Mouse (Mus musculus): ENCODE measurements at regions not wholly inside any gene's neighbourhood (a gene's known extent, or its start where the extent isn't known, plus 50 kb on each side); places are given as distances from the start of the nearest gene placed in this dataset.

DNA sequence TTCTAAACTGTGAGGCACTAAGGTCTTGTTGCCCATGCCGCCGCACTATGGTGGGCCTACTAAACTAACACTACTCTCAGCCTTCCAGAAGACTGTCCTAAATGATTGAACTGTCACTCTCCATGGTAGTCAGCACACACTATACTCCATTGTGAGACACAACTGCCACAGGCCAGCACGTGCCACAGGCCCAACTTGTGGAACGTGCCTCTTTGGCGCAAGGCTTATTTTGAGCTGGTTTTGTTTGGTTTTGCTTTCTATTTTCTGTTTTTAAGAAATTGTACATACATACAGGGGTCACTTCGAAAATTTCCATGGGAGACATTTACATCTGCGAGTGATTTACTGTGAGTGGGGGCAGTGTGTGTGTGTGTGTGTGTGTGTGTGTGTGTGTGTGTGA lies 126.8 kb upstream of the 3110018I06Rik start:
- 71% methylated on average over 7 of the region's 7 CpGs for WGBS (ENCODE audit: insufficient replicate concordance)
- Histone ChIP-seq H3K4me2 (ENCODE audit: low read depth, low read length) (no peak overlapping the region), H3K4me1 (ENCODE audit: control insufficient read depth, low read depth, low read length) (no peaks in the 10 kb centered on the region), H3K27me3 (ENCODE audit: control insufficient read depth, insufficient read depth, low read depth, low read length) (no peaks in the 10 kb centered on the region), H3K36me3 (ENCODE audit: control insufficient read depth, insufficient read depth) (no peaks in the 10 kb centered on the region), H3K9me3 (replicated peaks; ENCODE audit: control insufficient read depth, low read length) (no peaks in the 10 kb centered on the region), H3K27ac (ENCODE audit: low read length) (no peak overlapping the region), H3K4me3 (ENCODE audit: low read depth, low read length) (no peak overlapping the region), H3K9ac (ENCODE audit: low read depth, low read length) (no peak overlapping the region)
- no peak for ATAC-seq (ENCODE audit: low read depth)

- no peak overlapping the region for H3K4me2 ChIP-seq (ENCODE audit: low read depth, low read length)
- no peaks in the 10 kb centered on the region for H3K9me3 ChIP-seq (replicated peaks; ENCODE audit: control insufficient read depth, low read length)
- no peaks in the 10 kb centered on the region for H3K4me1 ChIP-seq (ENCODE audit: control insufficient read depth, low read depth, low read length)
- H3K36me3 ChIP-seq (ENCODE audit: control insufficient read depth, insufficient read depth) = no peaks in the 10 kb centered on the region
- H3K4me3 ChIP-seq (ENCODE audit: low read depth, low read length) = no peak overlapping the region
- WGBS (ENCODE audit: insufficient replicate concordance) = 51% methylated on average over 10 of the region's 10 CpGs
- no peaks in the 10 kb centered on the region for H3K27me3 ChIP-seq (ENCODE audit: control insufficient read depth, insufficient read depth, low read depth, low read length)
- no peak for ATAC-seq (ENCODE audit: low read depth)
- H3K27ac ChIP-seq (ENCODE audit: low read length) = no peak overlapping the region
- no peak overlapping the region for H3K9ac ChIP-seq (ENCODE audit: low read depth, low read length)
Observed at GRCm38 (mm10) chr12:107362120-107362519, 126.3 kb upstream of the 3110018I06Rik start.

DNA sequence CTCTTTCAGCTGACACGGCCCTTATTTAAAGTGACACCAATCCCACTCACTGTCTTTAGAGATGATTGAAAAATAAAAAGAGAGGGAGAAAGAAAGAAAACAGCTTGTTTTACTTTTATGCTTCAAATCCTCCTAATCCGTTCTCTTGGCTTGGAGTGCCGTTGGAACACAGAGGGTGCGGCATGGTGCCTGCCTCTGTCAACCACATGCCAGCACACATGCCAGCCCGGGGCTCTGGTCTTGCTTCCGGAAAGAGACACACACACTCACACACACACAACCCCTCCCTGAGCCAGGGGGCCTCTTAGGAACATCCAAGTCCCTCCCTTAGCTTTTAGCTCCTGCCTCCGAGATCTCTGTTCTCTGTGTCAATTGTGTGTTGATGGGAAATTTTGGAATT lies 116.2 kb upstream of the 3110018I06Rik start:
- WGBS (ENCODE audit: insufficient replicate concordance) = 64% methylated on average over 7 of the region's 7 CpGs
- no peaks in the 10 kb centered on the region for H3K27me3 ChIP-seq (ENCODE audit: control insufficient read depth, insufficient read depth, low read depth, low read length)

DNA sequence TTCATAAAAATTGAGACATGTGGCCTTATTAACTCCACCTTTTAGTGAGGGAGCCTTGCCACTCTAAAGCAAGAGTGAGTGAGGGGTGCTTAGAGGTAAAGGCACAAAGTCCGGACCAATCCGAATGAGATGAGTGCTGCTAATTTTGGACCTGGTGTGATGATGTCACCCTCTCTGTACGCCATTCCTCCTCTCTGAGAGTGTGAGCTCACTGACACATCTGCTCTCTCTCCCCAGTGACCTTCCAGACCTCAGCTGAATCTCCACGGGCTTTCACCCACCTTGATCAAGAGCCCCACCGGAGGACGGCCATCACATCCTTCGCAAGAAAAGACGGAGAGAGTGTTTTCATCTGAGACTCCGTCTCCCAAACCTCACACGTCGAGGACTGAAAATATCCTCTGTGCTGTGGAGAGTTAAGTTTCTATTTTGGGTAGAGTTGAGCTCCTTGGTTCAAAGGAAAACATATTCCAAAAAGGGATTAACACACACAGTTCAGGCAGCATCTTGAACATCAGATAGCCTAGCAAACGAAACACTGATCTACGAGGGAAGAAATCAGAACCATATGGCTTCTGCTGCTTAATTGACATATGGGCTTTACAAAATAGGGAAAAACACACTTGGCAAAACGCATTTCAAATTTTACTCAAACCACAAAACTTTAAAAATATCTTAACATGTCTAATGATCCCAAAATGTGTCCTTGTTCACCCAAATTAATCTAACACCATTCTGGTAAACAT lies 96.2 kb upstream of the 3110018I06Rik start:
- H3K36me3 ChIP-seq (ENCODE audit: control insufficient read depth, insufficient read depth) = no peaks in the 10 kb centered on the region
- H3K27ac ChIP-seq (ENCODE audit: low read length) = no peak overlapping the region
- no peak overlapping the region for H3K4me3 ChIP-seq (ENCODE audit: low read depth, low read length)
- no peak for ATAC-seq (ENCODE audit: low read depth)
- no peaks in the 10 kb centered on the region for H3K27me3 ChIP-seq (ENCODE audit: control insufficient read depth, insufficient read depth, low read depth, low read length)
- H3K4me1 ChIP-seq (ENCODE audit: control insufficient read depth, low read depth, low read length) = no peaks in the 10 kb centered on the region
- WGBS (ENCODE audit: insufficient replicate concordance) = 66% methylated on average over 14 of the region's 14 CpGs
- H3K9me3 ChIP-seq (replicated peaks; ENCODE audit: control insufficient read depth, low read length) = no peaks in the 10 kb centered on the region
- no peak overlapping the region for H3K9ac ChIP-seq (ENCODE audit: low read depth, low read length)
- H3K4me2 ChIP-seq (ENCODE audit: low read depth, low read length) = no peak overlapping the region

More for the DNA sequence above, 116.2 kb upstream of the 3110018I06Rik start:
- H3K4me3 ChIP-seq (ENCODE audit: low read depth, low read length) = no peak overlapping the region
- H3K9ac ChIP-seq (ENCODE audit: low read depth, low read length) = no peak overlapping the region
- ATAC-seq (ENCODE audit: low read depth) = no peak
- H3K4me1 ChIP-seq (ENCODE audit: control insufficient read depth, low read depth, low read length) = no peaks in the 10 kb centered on the region
- no peaks in the 10 kb centered on the region for H3K9me3 ChIP-seq (replicated peaks; ENCODE audit: control insufficient read depth, low read length)
- no peak overlapping the region for H3K27ac ChIP-seq (ENCODE audit: low read length)
- no peak overlapping the region for H3K4me2 ChIP-seq (ENCODE audit: low read depth, low read length)
- H3K36me3 ChIP-seq (ENCODE audit: control insufficient read depth, insufficient read depth) = no peaks in the 10 kb centered on the region

DNA sequence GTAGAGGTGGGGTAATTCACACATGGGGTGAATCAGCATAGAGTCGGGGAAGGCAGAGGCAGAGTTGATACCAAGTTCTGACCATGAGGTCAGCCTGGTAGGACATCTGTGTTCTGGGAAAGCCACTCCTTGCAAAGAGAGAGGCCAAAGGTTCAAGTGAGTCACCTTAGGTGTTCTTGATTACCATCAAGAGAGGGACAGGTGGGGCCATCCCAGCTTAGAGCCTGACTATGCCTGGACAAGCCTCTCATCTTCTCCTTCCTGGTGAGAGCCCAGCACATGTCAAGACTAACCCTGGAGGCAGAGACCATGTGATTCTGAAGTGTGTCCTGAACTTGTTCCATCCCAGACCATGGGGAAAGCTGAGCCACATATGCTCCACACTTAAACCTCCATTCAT lies 94.0 kb upstream of the 3110018I06Rik start:
- no peaks in the 10 kb centered on the region for H3K4me1 ChIP-seq (ENCODE audit: control insufficient read depth, low read depth, low read length)
- no peak for ATAC-seq (ENCODE audit: low read depth)
- WGBS (ENCODE audit: insufficient replicate concordance) = 57% methylated on average over 1 of the region's 1 CpGs
- H3K36me3 ChIP-seq (ENCODE audit: control insufficient read depth, insufficient read depth) = no peaks in the 10 kb centered on the region
- no peak overlapping the region for H3K4me2 ChIP-seq (ENCODE audit: low read depth, low read length)
- no peak overlapping the region for H3K27ac ChIP-seq (ENCODE audit: low read length)
- H3K4me3 ChIP-seq (ENCODE audit: low read depth, low read length) = no peak overlapping the region
- H3K9ac ChIP-seq (ENCODE audit: low read depth, low read length) = no peak overlapping the region
- H3K9me3 ChIP-seq (replicated peaks; ENCODE audit: control insufficient read depth, low read length) = no peaks in the 10 kb centered on the region
- H3K27me3 ChIP-seq (ENCODE audit: control insufficient read depth, insufficient read depth, low read depth, low read length) = no peaks in the 10 kb centered on the region

DNA sequence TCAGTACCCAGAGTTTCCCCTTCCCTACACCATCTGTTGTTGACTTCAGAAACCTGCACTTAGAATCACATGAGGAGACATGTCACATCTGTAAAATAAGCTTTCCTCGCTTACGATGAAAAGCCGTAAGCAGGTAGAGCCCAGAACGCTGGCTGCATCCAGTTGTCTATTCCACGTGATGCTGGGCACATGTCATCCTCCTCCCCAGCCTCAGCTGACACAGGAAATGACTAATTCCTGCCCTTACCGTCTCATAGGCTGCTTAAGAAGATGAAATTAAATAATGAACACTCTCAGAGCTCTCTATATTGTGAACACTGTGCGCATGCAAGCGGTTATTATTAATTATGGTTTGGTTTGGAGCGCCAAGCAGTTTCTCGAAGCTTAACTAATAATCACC lies 83.6 kb upstream of the 3110018I06Rik start:
- Histone ChIP-seq H3K27me3 (ENCODE audit: control insufficient read depth, insufficient read depth, low read depth, low read length) (no peaks in the 10 kb centered on the region), H3K9me3 (replicated peaks; ENCODE audit: control insufficient read depth, low read length) (no peaks in the 10 kb centered on the region), H3K4me3 (ENCODE audit: low read depth, low read length) (no peak overlapping the region), H3K27ac (ENCODE audit: low read length) (no peak overlapping the region), H3K9ac (ENCODE audit: low read depth, low read length) (no peak overlapping the region), H3K4me1 (ENCODE audit: control insufficient read depth, low read depth, low read length) (no peaks in the 10 kb centered on the region), H3K36me3 (ENCODE audit: control insufficient read depth, insufficient read depth) (no peaks in the 10 kb centered on the region), H3K4me2 (ENCODE audit: low read depth, low read length) (no peak overlapping the region)
- WGBS (ENCODE audit: insufficient replicate concordance) = 68% methylated on average over 10 of the region's 10 CpGs
- ATAC-seq (ENCODE audit: low read depth) = no peak

- 64% methylated on average over 7 of the region's 7 CpGs for WGBS (ENCODE audit: insufficient replicate concordance)
- no peaks in the 10 kb centered on the region for H3K9me3 ChIP-seq (replicated peaks; ENCODE audit: control insufficient read depth, low read length)
- no peak overlapping the region for H3K27ac ChIP-seq (ENCODE audit: low read length)
- ATAC-seq (ENCODE audit: low read depth) = no peak
- H3K4me3 ChIP-seq (ENCODE audit: low read depth, low read length) = no peak overlapping the region
- H3K36me3 ChIP-seq (ENCODE audit: control insufficient read depth, insufficient read depth) = no peaks in the 10 kb centered on the region
- H3K4me2 ChIP-seq (ENCODE audit: low read depth, low read length) = no peak overlapping the region
- no peaks in the 10 kb centered on the region for H3K27me3 ChIP-seq (ENCODE audit: control insufficient read depth, insufficient read depth, low read depth, low read length)
- no peak overlapping the region for H3K9ac ChIP-seq (ENCODE audit: low read depth, low read length)
- no peaks in the 10 kb centered on the region for H3K4me1 ChIP-seq (ENCODE audit: control insufficient read depth, low read depth, low read length)
Observed at GRCm38 (mm10) chr12:107423923-107424322, 64.5 kb upstream of the 3110018I06Rik start.

- no peak overlapping the region for H3K4me3 ChIP-seq (ENCODE audit: low read depth, low read length)
- H3K36me3 ChIP-seq (ENCODE audit: control insufficient read depth, insufficient read depth) = no peaks in the 10 kb centered on the region
- H3K4me2 ChIP-seq (ENCODE audit: low read depth, low read length) = no peak overlapping the region
- H3K9ac ChIP-seq (ENCODE audit: low read depth, low read length) = no peak overlapping the region
- no peak for ATAC-seq (ENCODE audit: low read depth)
- no peak overlapping the region for H3K27ac ChIP-seq (ENCODE audit: low read length)
- H3K9me3 ChIP-seq (replicated peaks; ENCODE audit: control insufficient read depth, low read length) = no peaks in the 10 kb centered on the region
- WGBS (ENCODE audit: insufficient replicate concordance) = 34% methylated on average over 4 of the region's 4 CpGs
- no peaks in the 10 kb centered on the region for H3K4me1 ChIP-seq (ENCODE audit: control insufficient read depth, low read depth, low read length)
- H3K27me3 ChIP-seq (ENCODE audit: control insufficient read depth, insufficient read depth, low read depth, low read length) = no peaks in the 10 kb centered on the region
Observed at GRCm38 (mm10) chr12:107438506-107438905, 49.9 kb upstream of the 3110018I06Rik start.

Data from liver, embryonic 16.5 days (tissue).